Mouse (Mus musculus) heart, adult 9 months (tissue): ENCODE measurements around the gene Ttc28.

Experiments
- DNase-seq, 2 experiments: peaks; one replicate each; pipeline ENCODE4 v3.0.0; 2022; ENCODE audit warnings: low spot score in 2 of 2

The Ttc28 gene

DNA sequence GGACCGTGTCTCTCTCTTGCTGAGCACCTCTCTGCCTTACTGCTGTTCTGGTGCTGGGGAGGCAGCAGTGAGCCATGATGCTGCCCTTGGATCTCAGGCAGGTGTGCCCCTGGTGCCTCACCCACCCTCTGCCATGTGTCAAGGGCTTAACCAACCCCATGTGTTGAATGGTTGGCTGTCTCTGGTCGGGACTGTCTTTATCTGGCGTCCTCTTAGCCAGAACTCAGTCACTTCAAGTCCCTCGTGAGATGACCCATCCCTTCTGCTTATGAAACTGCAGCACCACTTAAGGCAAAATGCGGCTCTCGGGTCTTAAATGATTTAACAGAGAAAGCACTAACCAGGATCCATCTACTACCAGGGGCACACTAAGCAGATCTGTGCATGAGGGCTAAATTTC, 283.3 kb downstream of the Ttc28 start:
- no peak for DNase-seq

DNA sequence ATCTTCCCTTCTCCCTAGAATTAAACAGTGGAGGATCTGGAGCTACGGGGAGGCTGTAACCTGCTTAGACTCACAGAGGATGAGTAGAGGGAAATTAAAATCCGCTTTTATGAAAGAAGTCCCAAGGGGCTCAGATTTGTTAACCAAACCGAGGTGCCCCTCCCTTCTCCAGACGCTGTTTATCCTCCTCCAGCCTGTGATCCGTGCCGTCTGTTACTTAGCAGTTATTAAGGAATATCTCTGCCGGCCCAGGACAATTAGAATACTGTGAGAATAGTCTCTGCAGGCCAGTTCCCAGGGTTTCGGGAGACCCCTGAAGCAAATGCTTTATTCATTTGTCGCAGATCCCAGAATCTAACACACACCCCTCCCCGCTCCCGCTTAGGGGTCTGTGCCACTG, 283.8 kb downstream of the Ttc28 start:
- peak; percentile 40 to 42 for DNase-seq

DNA sequence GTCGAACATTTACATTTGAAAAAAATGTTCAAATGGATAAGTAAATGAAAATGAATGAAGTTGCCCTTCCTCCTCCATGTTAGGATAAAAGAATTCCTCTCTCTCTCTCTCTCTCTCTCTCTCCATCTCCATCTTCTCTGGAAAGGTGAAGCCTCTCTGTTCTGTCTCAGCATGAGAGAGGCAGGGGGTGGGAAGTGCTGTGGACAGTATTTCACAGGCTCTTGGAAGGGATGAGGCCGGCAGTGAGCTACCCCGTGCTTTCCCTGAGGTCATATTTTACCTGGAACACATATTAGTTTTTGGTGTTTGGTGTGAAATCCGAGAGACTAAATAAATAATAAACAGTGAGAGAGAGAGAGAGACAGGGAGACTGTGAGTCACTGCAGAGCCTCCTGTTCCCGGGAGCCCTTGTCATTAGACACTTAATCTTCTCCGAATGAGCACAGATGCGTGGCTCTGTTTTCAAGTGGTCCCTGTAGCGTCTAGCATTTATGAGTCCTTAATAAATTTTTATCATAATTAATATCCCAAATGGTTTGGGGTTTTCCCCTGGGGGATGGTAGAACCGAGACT, 284.8 kb downstream of the Ttc28 start:
- DNase-seq = no peak

DNA sequence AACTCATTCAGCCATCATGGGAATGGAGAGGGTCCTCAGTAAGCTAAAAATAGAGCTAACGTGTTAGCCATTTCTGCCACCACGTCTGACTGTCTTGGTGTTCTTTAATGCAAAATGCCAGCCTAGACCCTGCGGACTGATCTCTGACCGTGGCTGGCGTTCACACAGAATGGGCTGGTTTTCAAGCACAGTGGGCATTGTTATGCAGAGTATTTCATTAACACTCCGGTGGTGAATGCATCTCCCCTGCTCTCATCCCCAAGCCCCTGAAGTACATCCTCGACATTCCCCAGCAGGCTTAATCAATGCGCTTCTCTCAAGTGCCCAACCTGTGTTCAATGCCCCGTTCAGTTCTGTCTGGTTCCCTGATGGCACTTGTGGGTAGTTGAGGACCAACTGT, 290.8 kb downstream of the Ttc28 start:
- DNase-seq = no peak

DNA sequence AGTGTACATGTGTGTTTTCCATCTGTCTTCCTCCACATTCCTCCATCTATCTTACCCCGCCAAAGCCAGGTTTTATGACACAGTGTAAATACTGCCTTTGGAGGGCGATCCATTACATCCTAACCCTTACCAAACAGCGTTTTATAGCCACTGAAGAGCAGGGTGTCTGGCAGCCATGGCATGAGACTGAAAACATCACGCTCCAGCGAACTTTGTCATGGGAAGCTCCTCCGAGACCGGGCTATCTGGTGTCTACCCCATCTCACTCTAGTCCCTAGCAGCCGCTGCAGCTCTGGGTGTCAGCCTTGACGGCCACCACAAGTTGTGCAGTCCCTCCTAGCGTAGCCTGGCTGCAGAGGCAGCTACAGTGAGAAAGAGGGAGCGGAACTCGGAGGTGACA, 295.8 kb downstream of the Ttc28 start:
- DNase-seq = no peak

DNA sequence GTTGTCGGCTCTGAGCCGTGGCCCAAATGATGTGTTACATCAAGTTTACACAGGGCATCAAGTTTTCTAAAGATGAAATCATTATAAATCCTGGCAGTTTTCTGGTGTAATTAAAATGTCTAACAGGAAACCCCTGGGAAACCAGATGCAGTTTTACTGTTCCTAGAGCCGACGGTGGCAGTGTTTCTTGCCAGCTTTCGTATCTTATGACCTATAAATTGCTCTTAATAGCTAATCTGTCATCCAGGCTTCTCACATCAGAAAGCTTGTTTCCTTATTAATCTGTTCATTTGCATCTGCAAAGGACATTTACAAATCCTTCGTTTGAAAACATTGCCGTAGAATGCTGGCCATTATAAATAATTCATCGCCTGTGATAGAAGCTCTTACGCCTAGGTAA, 296.2 kb downstream of the Ttc28 start:
- no peak for DNase-seq

DNA sequence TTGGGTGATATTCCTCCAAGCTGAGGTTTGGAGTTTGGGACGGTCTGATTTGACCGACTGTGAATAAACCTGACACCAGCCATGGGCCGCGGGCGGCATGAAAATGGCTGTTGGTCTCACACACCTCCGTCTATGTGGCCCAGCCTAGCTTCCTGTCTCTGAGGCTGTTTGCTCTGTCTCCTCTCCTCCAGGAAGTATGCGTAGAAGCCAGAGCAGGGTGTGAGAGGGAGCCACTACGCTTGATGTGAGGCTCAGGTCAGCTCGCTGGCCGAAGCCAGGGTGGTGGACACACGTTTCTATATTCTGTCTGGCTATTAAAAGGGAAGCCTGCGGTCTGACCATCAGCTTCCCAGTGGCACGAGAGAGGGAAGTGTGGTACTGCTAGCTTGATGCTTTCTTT, 296.8 kb downstream of the Ttc28 start:
- DNase-seq = peak in 1 of 2 experiments; percentile 25

DNA sequence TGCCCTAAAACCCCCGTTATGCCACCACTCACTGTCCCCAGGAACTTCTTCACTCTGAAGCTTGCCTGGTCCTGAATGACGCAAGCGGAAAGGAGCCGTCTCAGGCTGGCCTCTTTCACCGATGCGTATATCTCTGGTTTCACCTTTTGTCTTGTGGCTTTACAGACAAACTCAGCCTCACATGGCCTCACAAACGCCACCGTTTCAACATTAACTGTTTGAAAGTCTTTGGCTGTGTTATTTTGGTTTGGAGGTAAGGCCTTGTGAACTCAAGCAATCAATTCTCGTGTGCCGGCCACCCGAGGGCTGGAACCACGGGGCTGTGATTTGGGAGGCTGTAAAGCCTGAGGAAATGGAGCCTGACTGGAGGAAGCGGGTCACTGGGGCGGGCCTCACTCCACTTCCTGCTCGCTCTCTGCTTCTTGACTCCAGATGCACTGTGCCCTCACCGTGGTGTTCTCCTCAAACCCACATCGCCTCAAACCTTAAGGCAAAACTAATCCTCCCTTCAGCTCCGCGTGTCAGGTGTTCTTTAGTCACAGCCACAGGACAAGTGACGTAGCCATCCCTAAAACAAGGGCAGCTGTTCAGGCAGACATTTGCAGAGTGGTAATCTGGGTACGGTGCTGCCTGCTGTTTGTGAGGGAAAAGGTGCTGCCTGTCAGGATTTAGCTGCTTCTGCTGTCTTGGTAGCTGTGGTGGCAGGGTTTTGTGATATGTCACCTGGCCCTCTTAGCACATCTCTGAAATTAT, 298.9 kb downstream of the Ttc28 start:
- DNase-seq = peak; percentile 69 to 78

DNA sequence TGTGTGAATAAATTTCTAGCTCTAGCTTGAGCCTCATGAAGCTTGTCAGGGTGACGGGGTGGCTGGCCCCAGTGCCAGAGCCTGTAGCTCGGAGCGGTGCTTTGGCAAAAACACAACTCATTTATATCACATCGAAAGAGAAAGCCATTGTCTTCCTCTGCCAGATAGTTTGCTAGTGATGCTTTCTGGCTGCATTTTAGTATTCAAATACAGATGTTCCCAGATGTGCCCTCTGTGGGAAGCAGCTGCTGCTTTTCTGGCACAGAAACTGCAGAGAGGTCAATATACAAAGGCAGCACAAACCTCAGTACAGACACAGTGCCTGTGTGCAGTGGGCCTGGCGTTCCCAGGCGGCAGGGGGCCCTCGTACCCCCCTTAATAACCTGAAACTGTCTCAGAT, 300.0 kb downstream of the Ttc28 start:
- no peak for DNase-seq

DNA sequence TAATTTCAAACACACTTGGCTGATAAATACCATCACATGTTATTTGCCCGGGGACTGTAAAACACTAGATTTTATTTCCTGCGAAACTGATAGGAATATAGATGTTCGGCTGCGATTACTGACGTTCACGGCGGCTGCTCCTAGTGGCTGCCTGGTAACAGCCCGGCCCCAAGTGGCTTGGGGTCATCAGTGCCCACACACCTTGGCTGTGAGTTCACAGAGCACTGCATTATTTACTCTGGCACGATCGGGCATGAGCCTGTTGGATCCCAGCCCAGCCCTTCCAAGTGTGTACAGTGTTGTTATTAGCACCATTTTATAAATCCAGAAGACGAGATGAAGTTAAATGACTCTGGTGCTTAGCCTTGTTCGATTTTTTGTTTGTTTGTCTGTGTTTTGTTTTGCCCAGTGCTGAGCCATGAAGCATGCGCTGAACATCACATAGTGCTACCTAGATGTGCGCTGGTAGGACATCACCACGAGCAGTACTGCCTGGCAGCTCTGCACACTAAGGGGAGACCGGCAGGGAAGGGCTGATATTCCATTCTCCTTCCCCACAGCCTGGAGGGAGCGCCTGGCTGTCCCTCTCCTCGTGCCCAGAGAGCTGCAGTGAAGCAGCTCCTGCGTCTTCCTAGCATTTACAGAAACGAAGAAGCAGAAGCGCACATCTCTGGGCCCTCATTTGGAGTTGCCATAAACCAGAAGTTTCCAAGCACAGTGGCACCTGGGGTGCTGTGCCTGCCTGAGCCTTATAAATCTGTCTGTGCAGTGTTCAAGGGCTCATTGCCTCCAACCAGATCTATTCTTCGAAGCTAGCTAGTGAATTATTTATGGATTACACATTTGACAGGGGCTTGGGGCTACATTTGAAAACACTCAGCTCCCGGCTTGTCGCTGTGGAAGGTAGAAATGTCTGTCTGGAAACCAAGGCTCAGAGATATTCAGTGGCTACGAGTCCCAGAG, 300.8 kb downstream of the Ttc28 start:
- DNase-seq = no peak

DNA sequence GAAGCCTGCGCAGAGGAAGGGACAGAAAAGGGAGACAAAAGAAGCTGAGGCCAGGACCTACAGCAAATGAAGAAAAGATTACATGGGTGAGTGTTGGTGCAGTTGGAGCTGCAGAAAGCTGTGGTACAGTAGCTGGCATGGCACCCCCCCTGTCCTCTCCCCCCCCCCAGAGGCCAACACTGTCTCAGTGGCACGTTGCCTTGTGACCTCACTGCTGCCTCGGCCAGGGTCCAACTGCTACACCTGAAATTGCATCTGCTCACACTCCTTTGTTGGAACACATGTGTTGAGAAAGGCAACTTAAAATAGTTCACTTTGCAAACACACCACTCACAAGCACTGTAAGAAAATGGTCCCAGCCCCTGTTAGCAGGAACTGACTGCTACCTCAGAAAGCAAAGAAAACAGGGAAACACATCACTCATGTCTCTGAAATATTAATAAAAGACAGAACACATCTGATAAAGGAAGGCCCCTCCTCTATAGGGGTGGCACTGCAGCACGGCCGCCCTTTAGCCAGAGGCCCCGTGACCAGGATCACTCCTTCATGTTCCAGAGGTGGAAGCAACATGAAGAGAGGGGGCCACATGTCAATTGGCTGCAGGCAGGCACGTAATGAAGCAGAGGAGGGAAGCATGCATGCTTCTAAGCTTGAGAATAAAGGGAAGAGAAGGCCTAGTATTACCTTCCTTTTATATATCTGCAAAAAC, 301.8 kb downstream of the Ttc28 start:
- no peak for DNase-seq

DNA sequence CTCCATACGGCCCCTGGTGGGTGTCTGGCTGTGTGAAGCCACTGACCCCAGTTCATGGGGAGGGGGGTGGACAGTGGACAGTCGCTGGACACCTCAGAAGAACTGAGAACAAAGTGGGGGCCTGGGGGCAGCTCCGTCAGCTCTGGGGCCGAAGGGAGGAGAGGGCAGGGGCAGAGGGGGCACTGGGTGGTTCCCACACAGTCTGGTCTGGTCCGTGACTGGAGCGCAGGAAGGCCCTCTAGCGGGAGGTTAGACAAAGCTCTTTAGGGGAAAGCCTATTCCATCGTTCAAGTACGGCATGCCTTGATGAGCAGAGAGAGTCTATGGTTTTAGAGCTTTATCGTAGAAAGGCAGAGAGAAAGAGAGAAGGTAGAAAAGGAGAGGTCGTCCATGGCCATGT, 307.0 kb downstream of the Ttc28 start:
- no peak for DNase-seq

DNA sequence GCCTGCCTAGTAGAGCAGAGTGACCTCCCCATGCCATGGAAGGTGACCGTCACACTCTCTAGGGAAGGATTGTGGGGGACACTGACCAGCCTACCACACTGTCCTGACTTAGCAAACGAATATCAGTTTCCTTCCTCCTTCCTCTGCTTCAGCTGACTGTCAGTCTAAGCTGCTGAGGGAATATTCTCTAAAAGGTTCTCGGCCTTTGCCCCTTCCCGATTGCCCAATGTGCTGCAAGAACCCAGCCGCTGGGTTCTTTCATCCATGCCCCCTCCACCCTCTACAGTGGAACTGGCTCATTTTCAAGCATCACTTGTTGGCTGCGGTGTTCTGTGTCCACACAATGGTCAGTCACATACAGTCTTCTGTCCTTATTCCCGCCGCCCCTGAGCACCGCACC, 312.4 kb downstream of the Ttc28 start:
- no peak for DNase-seq

DNA sequence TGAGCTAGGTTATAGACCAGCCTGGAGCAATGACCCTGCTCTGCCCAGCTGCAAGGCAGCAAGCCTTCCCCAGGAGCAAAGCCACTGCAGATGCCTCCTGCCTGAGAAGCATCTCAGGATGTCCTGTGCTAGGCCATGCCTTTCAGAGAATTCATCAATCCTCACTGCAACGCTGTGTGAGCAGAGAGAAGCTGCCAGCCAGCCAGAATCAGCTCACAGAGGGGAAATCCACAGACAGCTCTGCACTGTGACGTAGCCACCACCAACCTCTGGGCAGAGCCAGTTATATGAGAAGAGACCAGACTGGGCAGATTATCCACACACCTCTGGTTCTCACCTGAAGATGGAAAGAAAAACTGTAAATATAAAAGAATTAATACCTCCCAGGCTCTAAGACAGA, 315.2 kb downstream of the Ttc28 start:
- DNase-seq = no peak

DNA sequence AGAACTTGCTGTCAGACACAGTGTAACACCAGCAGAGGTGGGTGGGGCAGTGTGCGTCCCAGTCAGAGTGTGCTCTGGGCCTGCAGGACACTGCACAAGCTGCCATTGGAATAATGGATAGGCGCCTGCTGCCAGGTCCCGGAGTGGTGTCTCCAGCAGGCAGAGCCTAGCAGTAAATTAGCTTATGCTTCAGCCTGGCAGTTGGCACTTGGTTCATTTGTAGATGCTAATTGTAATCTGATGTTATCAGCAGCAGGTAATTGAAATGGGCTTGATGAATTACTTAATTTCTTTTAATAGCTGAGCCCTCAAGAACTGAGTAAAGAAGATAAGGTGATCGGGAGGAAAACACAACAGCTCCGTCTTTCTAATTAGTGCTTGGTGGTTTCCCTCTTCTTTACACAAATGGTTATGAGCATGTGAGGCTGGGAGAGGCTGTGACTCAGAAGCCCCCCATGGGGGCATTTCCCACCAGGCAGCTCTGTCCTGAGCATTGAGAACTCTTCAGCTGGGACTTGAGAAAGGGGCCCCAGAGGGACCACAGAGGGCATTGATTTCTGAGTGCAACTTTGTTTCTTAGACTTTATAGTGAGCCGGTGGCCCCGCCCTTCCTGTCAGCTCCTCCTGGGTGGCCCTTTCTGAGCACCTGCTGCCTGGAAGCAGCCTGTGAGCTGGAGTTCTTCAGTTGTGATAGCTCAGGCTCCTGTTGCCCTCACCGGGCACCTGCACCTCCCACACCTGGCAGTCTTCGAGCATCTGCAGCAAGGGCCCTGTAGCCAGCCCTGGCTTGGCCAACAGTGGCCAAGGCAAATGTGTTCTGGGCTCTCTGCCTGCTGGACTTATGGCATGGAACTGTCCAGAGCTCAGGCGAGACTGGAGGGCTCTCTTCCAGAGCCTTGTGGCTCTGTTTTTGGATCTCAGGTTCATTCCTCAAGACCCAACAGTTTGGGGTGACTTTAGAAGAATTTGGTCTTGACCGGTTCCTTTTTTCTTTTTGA, 316.2 kb downstream of the Ttc28 start:
- DNase-seq = no peak

DNA sequence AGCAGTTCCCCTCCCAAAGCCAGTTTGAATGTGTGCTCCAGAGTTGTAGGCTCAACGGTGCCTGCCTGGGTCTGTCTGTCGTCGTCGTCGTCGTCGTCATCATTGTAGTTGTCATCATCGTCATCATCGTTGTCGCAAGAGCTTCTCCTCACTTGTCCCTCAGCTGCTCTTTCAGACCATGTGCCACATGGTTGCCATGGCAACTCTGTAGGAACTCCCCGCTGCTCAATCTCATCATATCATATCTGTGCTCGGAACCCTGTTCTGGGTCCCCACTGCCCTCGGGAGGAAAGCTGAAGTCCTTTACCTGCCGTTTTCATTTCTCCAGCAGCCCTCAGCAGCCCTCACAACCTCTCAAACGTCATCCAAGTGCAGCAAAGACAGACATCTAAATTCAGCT, 318.1 kb downstream of the Ttc28 start:
- no peak for DNase-seq

DNA sequence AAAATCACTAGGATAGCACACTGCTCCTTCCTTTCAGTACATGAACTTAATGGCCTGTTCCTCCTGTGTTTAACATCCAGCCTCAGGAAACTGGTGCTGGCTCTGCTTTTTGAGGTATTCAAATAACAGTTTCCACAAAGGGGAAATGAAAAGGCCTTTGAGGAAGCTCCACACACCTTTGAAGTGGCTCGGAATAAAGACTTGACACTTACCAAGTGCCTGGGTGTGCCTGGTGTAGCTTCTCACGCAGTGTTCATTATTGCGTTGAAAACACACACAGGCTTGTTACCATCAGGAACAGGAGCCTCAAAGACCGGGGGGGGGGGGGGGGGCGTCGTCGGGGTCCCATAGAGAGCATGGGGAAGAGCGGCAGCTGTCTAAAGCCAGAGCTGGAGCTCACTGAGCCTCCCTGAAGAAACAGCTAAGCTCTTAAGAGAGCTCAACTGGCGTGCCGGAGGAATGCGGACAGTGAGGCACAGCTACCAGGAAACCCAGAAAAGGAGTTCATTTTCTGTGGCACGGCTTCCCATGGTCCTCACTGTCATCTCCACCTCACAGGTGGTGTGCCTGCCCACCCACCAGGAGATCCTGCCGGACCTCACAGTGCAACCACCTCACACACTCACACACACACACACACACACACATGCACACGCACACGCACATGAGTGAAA, 320.7 kb downstream of the Ttc28 start:
- DNase-seq = no peak

DNA sequence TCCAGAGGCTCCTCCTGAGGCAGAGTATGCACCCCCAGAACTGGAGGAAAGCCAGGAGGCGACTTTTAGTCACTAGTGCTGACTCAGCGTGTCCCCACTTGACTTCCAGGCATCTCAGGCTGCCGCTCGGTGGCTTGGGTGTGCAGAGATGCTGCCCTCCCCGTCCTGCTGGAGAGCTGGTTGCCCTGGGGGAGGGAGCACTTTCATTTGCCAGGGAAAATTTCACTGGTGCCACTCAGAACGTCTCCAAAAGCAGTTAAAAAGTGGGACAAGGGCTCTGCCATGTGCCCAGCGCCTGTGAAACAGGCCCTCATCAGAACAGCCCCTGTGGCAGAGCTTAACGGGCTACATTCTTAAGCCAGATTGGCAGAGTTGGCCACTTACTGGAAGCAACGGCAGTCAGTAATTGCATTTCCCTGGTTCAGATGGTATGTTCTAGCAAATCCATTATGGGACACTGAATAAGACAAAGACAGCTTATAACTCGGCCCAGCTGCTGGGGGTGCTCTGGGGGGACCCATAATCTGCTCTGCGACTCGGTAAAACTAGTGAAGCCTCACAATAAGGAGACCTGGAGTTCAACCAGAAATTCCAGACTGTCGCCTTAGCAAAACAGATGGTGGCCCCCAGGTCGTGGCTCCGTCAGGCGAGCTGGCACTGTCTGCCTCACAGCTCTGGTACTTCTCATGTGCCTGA, 321.5 kb downstream of the Ttc28 start:
- no peak for DNase-seq

DNA sequence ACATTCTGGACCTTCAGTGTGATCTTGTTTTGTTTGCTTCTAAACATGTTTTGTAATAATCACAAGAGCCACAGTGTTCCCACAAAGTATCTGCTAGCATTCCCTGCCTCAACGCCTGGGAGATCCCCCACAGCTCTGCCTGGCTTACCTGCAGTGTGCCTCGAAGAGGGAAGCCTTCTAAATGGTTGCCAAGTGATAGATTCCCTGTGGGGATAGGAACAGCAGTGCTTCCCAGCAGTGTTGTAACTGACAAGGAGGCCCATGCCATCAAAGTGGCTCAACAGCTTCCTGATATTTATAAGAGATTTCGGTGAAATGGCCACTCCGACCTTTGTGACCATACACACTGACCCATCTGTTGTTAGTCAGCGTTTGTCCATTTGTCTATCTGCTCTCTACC, 324.6 kb downstream of the Ttc28 start:
- no peak for DNase-seq
